Mouse (Mus musculus) ES-Bruce4 (cell line): ENCODE measurements around the gene Vwa8. TPM values are rescaled to one million over a fixed set of nuclear protein-coding genes. Genes with fewer than 3 reads are reported as not detected.
A peak's percentile ranks its signal among the peaks of the same experiment; 100 is the strongest.

Source experiments
- H3K27ac ChIP-seq: 2 replicates; pipeline ENCODE4 v1.5.1; 2012; ENCODE audit warnings: low read length, inconsistent platforms; ENCODE audit not compliant: insufficient read depth
- H3K27me3 ChIP-seq: 2 replicates; pipeline ENCODE4 v1.6.1; 2012; ENCODE audit warnings: mild to moderate bottlenecking, low read length, inconsistent platforms; ENCODE audit not compliant: control insufficient read depth, poor library complexity, insufficient read depth, severe bottlenecking
- H3K36me3 ChIP-seq: 2 replicates; pipeline ENCODE4 v1.6.1; 2012; ENCODE audit warnings: inconsistent platforms, mild to moderate bottlenecking, low read length, moderate library complexity; ENCODE audit not compliant: control insufficient read depth, poor library complexity, insufficient read depth, severe bottlenecking
- H3K4me1 ChIP-seq: one replicate; pipeline ENCODE4 v1.8.1; 2011; ENCODE audit warnings: low read length; ENCODE audit not compliant: control insufficient read depth, insufficient read depth
- H3K4me3 ChIP-seq: 2 replicates; pipeline ENCODE4 v1.5.1; 2011; ENCODE audit warnings: low read depth, mild to moderate bottlenecking, low read length
- H3K9ac ChIP-seq: 2 replicates; pipeline ENCODE4 v1.6.1; 2012; ENCODE audit warnings: low read depth, mild to moderate bottlenecking, inconsistent platforms; ENCODE audit not compliant: poor library complexity, severe bottlenecking
- H3K9me3 ChIP-seq: replicated peaks from 2 replicates; pipeline ENCODE4 v1.6.1; 2012; ENCODE audit warnings: mild to moderate bottlenecking, low read length, inconsistent platforms; ENCODE audit not compliant: control insufficient read depth, poor library complexity, insufficient read depth, severe bottlenecking
- CTCF ChIP-seq: IDR thresholded peaks from one replicate; pipeline ENCODE4 v1.8.1; 2011; ENCODE audit warnings: low read depth, low read length
- EP300 ChIP-seq: IDR thresholded peaks from 2 replicates; pipeline ENCODE4 v1.6.1; 2011; ENCODE audit warnings: low read depth, low read length; ENCODE audit not compliant: insufficient read depth
- POLR2A ChIP-seq: IDR thresholded peaks from one replicate; pipeline ENCODE4 v1.8.1; 2011; ENCODE audit warnings: low read length; ENCODE audit not compliant: insufficient read depth
- polyA plus RNA-seq: library from polyadenylated mRNA; stranded (reverse); fragments of >200 nt; gene quantifications from 2 replicates; pipeline ENCODE4 v1.2.4, GENCODE M21; 2011; ENCODE audit warnings: low read depth; ENCODE audit not compliant: missing spikeins, insufficient read depth, insufficient read length

Gene Vwa8
- polyA plus RNA-seq, 1 experiment, result 13.1 TPM

- no peak overlapping the region for H3K9ac ChIP-seq
- TF ChIP-seq CTCF (no peak), EP300 (no peak), POLR2A (no peak)
- H3K4me1 ChIP-seq, result no peaks in the 10 kb centered on the region
- no peak overlapping the region for H3K27ac ChIP-seq
- no peaks in the 10 kb centered on the region for H3K9me3 ChIP-seq
- H3K4me3 ChIP-seq, result no peak overlapping the region
- H3K36me3 ChIP-seq, result no peaks in the 10 kb centered on the region
- no peaks in the 10 kb centered on the region for H3K27me3 ChIP-seq
These were observed 240.6 kb downstream of the Vwa8 start for GRCm38 (mm10) chr14:79089464-79089863.

- TF ChIP-seq POLR2A, result no peak
- no peak for TF ChIP-seq EP300
- TF ChIP-seq CTCF, result no peak
- Histone ChIP-seq H3K27ac (no peak overlapping the region), H3K4me1 (no peaks in the 10 kb centered on the region), H3K36me3 (no peaks in the 10 kb centered on the region), H3K9me3 (no peaks in the 10 kb centered on the region), H3K27me3 (no peaks in the 10 kb centered on the region), H3K9ac (no peak overlapping the region), H3K4me3 (no peak overlapping the region)
These were observed 248.3 kb downstream of the Vwa8 start for GRCm38 (mm10) chr14:79097181-79097580.

- H3K27ac ChIP-seq, result no peak overlapping the region
- H3K36me3 ChIP-seq, result no peaks in the 10 kb centered on the region
- peak; percentile 83 for TF ChIP-seq CTCF
- no peak for TF ChIP-seq EP300
- no peaks in the 10 kb centered on the region for H3K27me3 ChIP-seq
- H3K9me3 ChIP-seq, result 0 out of 2 replicates have a peak, but pooled peaks cover 2% of the 10 kb centered on the region
- no peak overlapping the region for H3K9ac ChIP-seq
- H3K4me1 ChIP-seq, result peaks cover 3% of the 10 kb centered on the region
- no peak overlapping the region for H3K4me3 ChIP-seq
These were observed 258.0 kb downstream of the Vwa8 start for GRCm38 (mm10) chr14:79106655-79107515.

GRCm38 (mm10) chr14:79109375-79109774, 260.5 kb downstream of the Vwa8 start:
- Histone ChIP-seq H3K27ac (peak overlapping the region; percentile 98), H3K4me1 (peaks cover 3% of the 10 kb centered on the region), H3K4me3 (no peak overlapping the region), H3K9me3 (0 out of 2 replicates have a peak, but pooled peaks cover 2% of the 10 kb centered on the region), H3K9ac (no peak overlapping the region), H3K27me3 (no peaks in the 10 kb centered on the region), H3K36me3 (no peaks in the 10 kb centered on the region)
- TF ChIP-seq CTCF, result no peak
- peak; percentile 81 for TF ChIP-seq EP300

GRCm38 (mm10) chr14:79110012-79110411, 261.2 kb downstream of the Vwa8 start:
- Histone ChIP-seq H3K4me3 (no peak overlapping the region), H3K27ac (peak overlapping the region; percentile 98), H3K9ac (no peak overlapping the region), H3K27me3 (no peaks in the 10 kb centered on the region), H3K36me3 (no peaks in the 10 kb centered on the region), H3K9me3 (0 out of 2 replicates have a peak, but pooled peaks cover 2% of the 10 kb centered on the region), H3K4me1 (peaks cover 3% of the 10 kb centered on the region)
- TF ChIP-seq EP300 (no peak), POLR2A (no peak), CTCF (no peak)

GRCm38 (mm10) chr14:79112050-79112449, 263.2 kb downstream of the Vwa8 start:
- H3K36me3 ChIP-seq, result no peaks in the 10 kb centered on the region
- peaks cover 3% of the 10 kb centered on the region for H3K4me1 ChIP-seq
- 0 out of 2 replicates have a peak, but pooled peaks cover 2% of the 10 kb centered on the region for H3K9me3 ChIP-seq
- no peak overlapping the region for H3K27ac ChIP-seq
- no peak for TF ChIP-seq CTCF
- no peak for TF ChIP-seq EP300
- TF ChIP-seq POLR2A, result no peak
- no peak overlapping the region for H3K4me3 ChIP-seq
- no peak overlapping the region for H3K9ac ChIP-seq
- no peaks in the 10 kb centered on the region for H3K27me3 ChIP-seq
